ENCODE assay signal across 18 mouse cellular contexts in genomic region chr1:82793986-82794385, GRCm38 (mm10). TPM values are rescaled to one million over a fixed set of nuclear protein-coding genes. Genes with fewer than 3 reads are reported as not detected.
DNase-seq lines count a peak whose midpoint lies in the region; ATAC-seq and TF ChIP-seq lines count a peak whose summit lies in the region.
"Had no signal": no experiment of that assay in that cellular context is flagged by ENCODE, and none has a peak within 500 bp of the region (broad histone marks: within the 10 kb centered on the region; RNA-seq: fewer than 3 reads in every experiment).

No protein-coding gene starts in this region.

- peaks cover 8% of the 10 kb centered on the region for H3K4me1 ChIP-seq in forebrain, embryonic 16.5 days (replicated peaks; ENCODE audit: control insufficient read depth, insufficient read depth, low read length)
- no peaks in the 10 kb centered on the region for H3K4me1 ChIP-seq in forebrain, embryonic 12.5 days

- H3K9ac ChIP-seq in forebrain, embryonic 16.5 days (replicated peaks; ENCODE audit: low read depth, low read length) = no peak overlapping the region
- no peak overlapping the region for H3K9ac ChIP-seq in forebrain, embryonic 12.5 days
- H3K9ac ChIP-seq: midbrain, embryonic 13.5 days had no signal

- intact Hi-C loops in heart, postnatal 25 days (cut with DNase I) = no loop called here

- H3K36me3 ChIP-seq in forebrain, embryonic 16.5 days (ENCODE audit: control insufficient read depth, insufficient read depth) = no peaks in the 10 kb centered on the region
- H3K36me3 ChIP-seq in forebrain, embryonic 12.5 days (replicated peaks) = no peaks in the 10 kb centered on the region
- H3K36me3 ChIP-seq: G1E; heart, embryonic 10.5 days; midbrain, embryonic 13.5 days had no signal

- TF ChIP-seq POLR2A in brain, embryonic 14.5 days (IDR thresholded peaks at IDR 0.05; ENCODE audit: borderline replicate concordance, extremely low read depth, insufficient read depth, insufficient read length, poor library complexity, severe bottlenecking) = no peak

- peak; percentile 55 for ATAC-seq in forebrain, embryonic 16.5 days
- no peak for ATAC-seq in forebrain, embryonic 12.5 days (ENCODE audit: low FRiP score)
- ATAC-seq: midbrain, embryonic 13.5 days had no signal

- no peak for TF ChIP-seq CTCF in brain, embryonic 14.5 days (IDR thresholded peaks at IDR 0.05; ENCODE audit: borderline replicate concordance, extremely low read depth, insufficient read depth, insufficient read length)

- H3K9me3 ChIP-seq in forebrain, embryonic 16.5 days (ENCODE audit: control insufficient read depth, low read length) = no peaks in the 10 kb centered on the region
- no peaks in the 10 kb centered on the region for H3K9me3 ChIP-seq in forebrain, embryonic 12.5 days
- H3K9me3 ChIP-seq: G1E; heart, embryonic 10.5 days; midbrain, embryonic 13.5 days had no signal

- peak; percentile 62 for DNase-seq in brain, embryonic 14.5 days (ENCODE audit: low read depth)
- peak; percentile 17 to 30 for DNase-seq in layer of hippocampus, postnatal 10 days (ENCODE audit: low spot score in 2 of 2)
- peak; percentile 62 to 79 for DNase-seq in right cerebral cortex, postnatal 10 days (ENCODE audit: low spot score in 2 of 2)
- DNase-seq in heart, postnatal 25 days (ENCODE audit: low spot score) = no peak
- no peak for DNase-seq in gastrocnemius, postnatal 10 days
- DNase-seq: kidney, adult 18-20 months; lung, postnatal 14 days; thymus, adult 18-20 months had no signal

- 41% methylated on average over 4 of the region's 4 CpGs for WGBS in forebrain, embryonic 16.5 days
- 48% methylated on average over 4 of the region's 4 CpGs for whole genome bisulfite sequencing in forebrain, embryonic 12.5 days

- no peak overlapping the region for H3K4me3 ChIP-seq in forebrain, embryonic 16.5 days (replicated peaks; ENCODE audit: low read length)
- H3K4me3 ChIP-seq in forebrain, embryonic 12.5 days (replicated peaks) = no peak overlapping the region
- H3K4me3 ChIP-seq: heart, embryonic 10.5 days; midbrain, embryonic 13.5 days had no signal

- H3K4me2 ChIP-seq in forebrain, embryonic 16.5 days (ENCODE audit: low read length) = no peak overlapping the region
- no peak overlapping the region for H3K4me2 ChIP-seq in forebrain, embryonic 12.5 days
- H3K4me2 ChIP-seq: liver, embryonic 11.5 days; midbrain, embryonic 13.5 days had no signal

- no peak overlapping the region for H3K27ac ChIP-seq in forebrain, embryonic 16.5 days (ENCODE audit: low read length)
- H3K27ac ChIP-seq in forebrain, embryonic 12.5 days = no peak overlapping the region
- H3K27ac ChIP-seq: heart, embryonic 10.5 days; midbrain, embryonic 13.5 days had no signal

- H3K27me3 ChIP-seq in forebrain, embryonic 16.5 days (replicated peaks; ENCODE audit: control insufficient read depth, insufficient read depth, low read length) = no peaks in the 10 kb centered on the region
- no peaks in the 10 kb centered on the region for H3K27me3 ChIP-seq in forebrain, embryonic 12.5 days
- H3K27me3 ChIP-seq: midbrain, embryonic 13.5 days had no signal

RNA-seq across cellular contexts. Expression of gene Gm47791, which starts 22.9 kb away (rescaled TPM):
- not detected in 2 replicates for polyA plus RNA-seq in forebrain, embryonic 16.5 days (2015; fragmentation: Nextera tagmentation; extraction: Ambion mirVana)
- polyA plus RNA-seq in forebrain, embryonic 12.5 days (2016; fragmentation: Nextera tagmentation; extraction: Ambion mirVana) = not detected in 2 replicates
- not detected in 2 replicates for polyA plus RNA-seq in brain, embryonic 14.5 days (2012; rRNA removed)
- total RNA-seq in layer of hippocampus, postnatal 10 days (2021) = not detected
- total RNA-seq in heart, postnatal 25 days (2021) = not detected
- not detected for total RNA-seq in gastrocnemius, postnatal 10 days (2021)
- total RNA-seq: adrenal gland, postnatal 4 days; G1E had no signal
- polyA plus RNA-seq: C2C12; G1E; heart, embryonic 10.5 days; hindbrain, embryonic 11.5 days; large intestine, adult 2 months; liver, embryonic 11.5 days; midbrain, embryonic 13.5 days had no signal

RNA-seq across cellular contexts. Expression of gene Tm4sf20, which starts 25.7 kb away (rescaled TPM):
- not detected in 2 replicates for polyA plus RNA-seq in forebrain, embryonic 16.5 days (2015; fragmentation: Nextera tagmentation; extraction: Ambion mirVana)
- polyA plus RNA-seq in forebrain, embryonic 12.5 days (2016; fragmentation: Nextera tagmentation; extraction: Ambion mirVana) = 0.13 and 0.24 TPM in 2 replicates
- polyA plus RNA-seq in brain, embryonic 14.5 days (2012; rRNA removed) = not detected in 2 replicates
- not detected for total RNA-seq in layer of hippocampus, postnatal 10 days (2021)
- total RNA-seq in heart, postnatal 25 days (2021) = not detected
- not detected for total RNA-seq in gastrocnemius, postnatal 10 days (2021)
- total RNA-seq: adrenal gland, postnatal 4 days; G1E had no signal
- polyA plus RNA-seq: C2C12; G1E; heart, embryonic 10.5 days; hindbrain, embryonic 11.5 days; liver, embryonic 11.5 days had no signal

RNA-seq across cellular contexts. Expression of gene Agfg1, which starts 45.3 kb away (rescaled TPM):
- polyA plus RNA-seq in forebrain, embryonic 16.5 days (2015; fragmentation: Nextera tagmentation; extraction: Ambion mirVana) = 33.7 and 39.9 TPM in 2 replicates
- 39.5 and 41.8 TPM in 2 replicates for polyA plus RNA-seq in forebrain, embryonic 12.5 days (2016; fragmentation: Nextera tagmentation; extraction: Ambion mirVana)
- 52.6 and 55.4 TPM in 2 replicates for polyA plus RNA-seq in brain, embryonic 14.5 days (2012; rRNA removed)
- 10 to 100 TPM; 80.2 to 85.8 TPM for total RNA-seq in layer of hippocampus, postnatal 10 days (2021)
- total RNA-seq in heart, postnatal 25 days (2021) = 10 to 100 TPM; 30.7 to 32.2 TPM
- 10 to 100 TPM; 27.0 to 29.4 TPM for total RNA-seq in gastrocnemius, postnatal 10 days (2021)

Comparison
In these comparisons a context has a peak if more than half of its experiments do, and no peak if none do; other contexts are left out.
1. DNase-seq: peak in brain, embryonic 14.5 days (single experiment), layer of hippocampus, postnatal 10 days (2 of 2) and right cerebral cortex, postnatal 10 days (2 of 2); none in heart, postnatal 25 days (single experiment) and gastrocnemius, postnatal 10 days (single experiment).